Mouse (Mus musculus): ENCODE measurements around the gene Sgcg. TPM values are rescaled to one million over a fixed set of nuclear protein-coding genes. Genes with fewer than 3 reads are reported as not detected.

Gene Sgcg
- total and polyA plus RNA-seq, 3 experiments = 0.89 to 3.0 TPM; not detected in 1

- DNase-seq = peak; percentile 34
Observed at GRCm38 (mm10) chr14:61235846-61236474, 22.3 kb downstream of the Sgcg start.

DNA sequence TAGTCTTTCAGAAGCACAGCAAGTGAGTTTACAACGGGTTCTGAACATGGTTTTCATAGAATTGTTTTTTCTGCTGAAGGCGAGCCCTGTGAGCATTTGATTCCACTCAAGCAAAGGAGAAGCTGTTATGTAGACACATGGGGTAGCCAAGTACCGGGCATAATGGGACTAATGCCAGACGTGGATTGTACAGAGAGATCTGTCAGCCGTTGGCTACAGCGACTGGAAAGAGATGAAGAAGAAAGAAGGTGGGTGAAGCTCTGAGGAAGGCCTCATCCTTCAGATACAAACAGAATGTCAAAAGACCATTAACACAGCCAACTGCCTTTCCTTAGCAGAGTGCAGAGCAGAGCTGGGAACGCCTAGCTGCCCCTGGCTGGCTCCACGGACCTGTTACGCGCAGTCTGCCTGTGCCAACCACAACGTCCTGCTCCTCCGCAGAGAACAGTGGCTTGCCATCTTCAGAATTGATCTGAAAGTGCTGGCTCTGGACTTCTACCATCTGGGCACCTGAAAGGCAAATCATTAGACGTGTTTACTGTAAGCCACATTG, 26.2 kb downstream of the Sgcg start:
- no peak for DNase-seq

GRCm38 (mm10) chr14:61230179-61230578, 28.1 kb downstream of the Sgcg start:
- no peak for DNase-seq

DNA sequence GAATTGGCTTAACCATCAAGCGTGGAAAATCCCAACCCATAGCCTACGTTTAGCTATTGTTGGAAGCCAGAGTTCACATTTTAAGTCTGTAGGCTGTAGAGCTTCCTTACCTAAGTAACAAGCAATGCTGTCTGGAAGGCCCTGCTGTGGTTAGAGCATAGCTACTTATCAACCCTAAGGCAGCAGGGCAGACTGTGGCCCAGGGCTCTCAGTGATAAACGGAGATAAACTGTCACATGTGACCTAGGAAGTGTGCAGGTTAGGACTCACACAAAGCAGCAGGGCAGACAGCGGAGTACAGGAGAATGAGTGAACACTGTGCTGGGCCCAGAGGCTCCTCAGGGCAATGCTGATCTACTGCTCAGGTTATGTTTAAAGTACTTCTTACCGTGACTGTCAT, 28.5 kb downstream of the Sgcg start:
- DNase-seq = no peak

GRCm38 (mm10) chr14:61226151-61226550, 32.1 kb downstream of the Sgcg start:
- no peak for DNase-seq

DNA sequence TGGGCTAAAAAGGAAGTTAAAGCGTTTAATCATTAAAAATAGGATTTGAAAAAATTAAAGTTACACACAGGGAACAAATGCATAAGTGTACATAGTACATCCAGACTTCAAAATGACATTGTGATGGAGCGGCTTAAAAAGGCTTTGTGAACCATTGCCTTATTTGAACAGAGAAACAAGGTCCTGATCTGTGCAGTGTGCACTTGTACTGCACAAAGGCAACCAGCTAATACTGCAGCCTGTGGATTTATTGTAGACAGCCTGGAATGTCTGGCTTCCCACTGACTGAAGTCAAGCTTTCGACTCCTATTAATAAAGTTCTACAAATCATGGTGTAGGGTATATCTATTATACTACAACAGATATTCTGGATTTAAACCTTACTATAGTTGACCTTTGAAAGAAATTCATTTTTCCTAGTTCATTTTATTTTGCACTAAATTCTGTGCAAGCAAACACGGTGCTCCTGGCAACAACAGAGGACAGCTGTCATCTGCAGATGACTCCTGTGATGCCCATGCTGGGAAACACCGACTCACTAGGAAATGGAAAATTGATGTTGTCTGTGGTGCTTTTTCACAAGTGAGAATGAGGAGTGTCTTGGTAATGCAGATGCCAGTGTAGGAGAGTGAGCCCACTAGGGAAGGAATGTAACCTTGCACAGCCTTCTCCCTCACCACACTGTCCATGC, 33.8 kb downstream of the Sgcg start:
- DNase-seq = no peak

GRCm38 (mm10) chr14:61223740-61224139, 34.5 kb downstream of the Sgcg start:
- DNase-seq = no peak

- no peak for DNase-seq
Observed at GRCm38 (mm10) chr14:61222506-61222905, 35.8 kb downstream of the Sgcg start.

DNA sequence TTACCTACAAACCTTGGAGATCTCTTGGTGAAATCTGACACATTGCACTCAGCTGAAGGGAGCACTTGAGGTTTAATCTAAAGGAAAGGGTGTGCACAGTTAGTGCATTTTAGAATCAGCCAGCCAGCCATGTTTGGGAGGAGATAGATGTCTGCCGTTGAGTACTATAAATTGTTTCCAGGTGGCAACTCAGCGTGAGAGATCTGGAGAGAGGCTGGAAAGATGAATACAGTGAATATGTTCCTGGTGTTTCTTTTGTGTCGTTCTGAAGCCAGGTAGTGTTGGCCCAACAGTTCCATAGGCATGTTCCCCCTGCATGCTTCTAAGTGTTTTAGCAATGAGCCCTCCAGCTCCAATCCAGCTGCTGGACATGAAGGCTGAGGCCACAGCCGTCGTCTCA, 37.1 kb downstream of the Sgcg start:
- no peak for DNase-seq

DNA sequence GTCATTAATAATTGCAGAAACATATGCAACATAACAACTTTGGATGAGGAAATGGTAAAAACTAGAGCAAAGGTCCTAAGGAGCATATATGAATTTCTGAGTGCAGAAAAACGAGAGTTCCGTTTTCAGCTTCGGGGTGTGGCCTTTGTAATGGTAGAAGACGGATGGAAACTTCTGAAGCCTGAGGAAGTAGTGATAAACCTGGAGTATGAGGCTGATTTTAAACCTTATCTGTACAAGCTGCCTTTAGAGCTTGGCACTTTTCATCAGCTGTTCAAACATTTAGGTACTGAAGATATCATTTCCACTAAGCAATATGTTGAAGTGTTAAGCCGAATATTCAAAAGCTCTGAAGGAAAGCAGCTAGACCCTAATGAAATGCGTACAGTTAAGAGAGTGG, 46.5 kb downstream of the Sgcg start:
- DNase-seq = no peak

GRCm38 (mm10) chr14:61210111-61210510, 48.2 kb downstream of the Sgcg start:
- DNase-seq = no peak

DNA sequence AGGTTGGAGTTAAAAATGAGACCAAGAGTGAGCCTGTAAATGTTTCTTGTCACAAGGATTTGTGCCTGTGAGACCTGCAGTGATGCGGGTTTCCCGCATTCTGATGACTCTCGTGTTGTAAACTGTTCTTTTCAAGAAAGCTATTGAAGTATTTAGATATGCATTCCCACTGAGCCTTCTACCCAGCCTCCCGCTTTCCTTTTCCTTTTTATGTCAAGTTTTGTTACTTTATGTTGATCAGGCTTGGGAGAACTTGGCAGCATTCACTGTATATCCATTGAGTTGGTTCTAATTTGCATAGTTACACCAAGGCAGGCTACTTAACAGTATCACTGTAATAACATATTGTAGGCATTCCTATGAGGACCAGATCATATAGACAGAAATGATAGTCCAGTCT, 63.9 kb downstream of the Sgcg start:
- DNase-seq = no peak

- no peak for DNase-seq
Observed at GRCm38 (mm10) chr14:61192326-61192725, 66.0 kb downstream of the Sgcg start.

DNA sequence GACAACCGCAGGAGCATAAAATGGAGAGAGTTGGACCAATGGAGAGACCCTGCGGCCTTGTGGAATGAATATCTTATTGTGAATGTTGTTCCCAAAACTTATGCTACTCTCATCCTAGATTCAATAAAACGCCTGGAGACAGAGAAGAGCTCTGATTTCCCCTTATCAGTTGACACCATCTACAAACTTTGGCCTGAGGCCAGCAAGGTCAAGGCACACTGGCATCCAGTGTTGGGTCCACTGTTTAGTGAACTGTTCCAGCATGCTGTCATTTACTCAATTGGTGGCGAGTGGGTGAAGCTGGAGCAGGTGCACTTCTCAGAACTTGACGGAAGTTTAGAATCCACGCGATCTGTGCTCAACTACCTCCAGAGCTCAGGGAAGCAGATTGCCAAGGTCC, 66.4 kb downstream of the Sgcg start:
- DNase-seq = peak; percentile 25

GRCm38 (mm10) chr14:61173229-61173628, 85.1 kb downstream of the Sgcg start:
- peak; percentile 88 for DNase-seq

DNA sequence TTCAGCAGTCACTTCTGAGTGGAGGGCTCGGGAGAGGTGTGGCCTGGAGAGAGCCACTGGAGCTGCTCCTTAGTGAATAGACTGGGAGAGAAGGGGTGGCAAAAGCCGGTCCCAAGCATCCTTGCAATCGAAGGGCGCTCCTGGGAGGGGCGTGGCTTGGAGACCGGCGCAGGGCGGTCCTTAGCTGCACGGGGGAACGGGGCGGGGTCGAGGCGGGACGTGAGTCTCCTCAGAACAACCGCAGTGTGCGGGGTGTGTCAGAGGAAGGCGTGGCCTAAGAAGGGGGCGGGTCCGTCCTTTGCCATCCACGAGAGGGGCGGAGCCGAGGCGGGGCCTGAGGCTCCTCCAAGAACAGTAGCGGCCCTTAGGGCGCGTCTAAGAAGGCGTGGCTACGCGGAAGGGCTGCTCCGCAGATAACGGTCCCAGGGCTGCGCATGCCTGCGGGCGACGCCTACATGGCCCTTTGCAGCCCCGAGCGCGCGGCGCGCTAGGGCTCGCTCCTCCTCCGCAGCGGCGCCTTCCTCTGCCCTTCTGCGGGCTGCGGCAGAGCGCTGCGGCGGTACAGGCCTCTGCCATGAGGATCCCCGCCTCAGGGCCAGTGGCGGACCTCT, 85.6 kb downstream of the Sgcg start:
- peak; percentile 100 for DNase-seq

DNA sequence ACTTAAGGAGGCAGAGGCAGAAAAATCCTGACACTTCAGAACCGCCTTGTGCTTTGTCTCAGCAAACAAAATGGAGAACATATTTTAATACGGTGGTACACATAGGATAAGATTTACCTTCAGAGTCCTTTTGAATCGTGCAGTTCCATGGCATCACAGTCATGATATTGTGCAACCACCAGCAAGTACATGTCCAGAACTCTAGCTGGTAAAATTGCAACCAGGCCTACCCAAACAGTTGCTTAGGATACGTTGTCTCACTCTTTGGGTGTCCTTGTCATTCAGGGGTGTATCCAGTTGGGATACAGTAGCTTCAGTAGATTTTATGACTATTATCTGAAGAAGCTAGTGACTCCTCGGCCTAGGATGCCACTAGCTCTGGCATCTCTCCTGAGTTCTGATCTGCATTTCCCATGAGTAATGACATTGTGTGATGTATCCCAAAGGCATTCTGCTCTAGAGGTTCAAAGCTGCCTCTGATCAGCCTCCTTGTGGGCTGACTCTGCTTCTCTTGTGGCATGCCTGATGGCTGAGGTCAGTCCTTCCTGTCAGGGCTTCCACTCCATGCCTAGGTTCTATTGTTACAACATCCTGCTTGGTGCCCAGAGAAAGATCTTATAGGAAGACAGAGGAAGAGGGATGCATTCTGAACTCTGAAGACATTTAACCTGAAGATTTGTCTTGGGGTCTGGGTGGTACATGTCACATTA, 86.9 kb downstream of the Sgcg start:
- DNase-seq = no peak

Other genes starting within 250 kb of the Sgcg start
- gene Tnfrsf19, start 212.0 kb downstream of the Sgcg start, total RNA-seq (2021) = 10 to 100 TPM; 47.1 to 49.7 TPM
- 97.1 and 167 TPM in 2 replicates for gene Tnfrsf19, start 212.0 kb downstream of the Sgcg start, polyA plus RNA-seq (2012; rRNA removed)
- 1 to 10 TPM; 6.0 to 6.4 TPM for gene Sacs, start 120.0 kb downstream of the Sgcg start, total RNA-seq (2021)
- gene Sacs, start 120.0 kb downstream of the Sgcg start, polyA plus RNA-seq (2012; rRNA removed) = 0.55 and 0.61 TPM in 2 replicates
- 1 to 10 TPM in 1 of 2 experiments, under 1 TPM in 1; 0.97 to 1.3 TPM for gene Arl11, start 51.3 kb upstream of the Sgcg start, total RNA-seq (2021)
- 0.83 and 1.3 TPM in 2 replicates for gene Arl11, start 51.3 kb upstream of the Sgcg start, polyA plus RNA-seq (2012; rRNA removed)
- gene Ebpl, start 101.9 kb upstream of the Sgcg start, total RNA-seq (2021) = 1 to 10 TPM; 2.6 to 3.9 TPM
- gene Ebpl, start 101.9 kb upstream of the Sgcg start, polyA plus RNA-seq (2012; rRNA removed) = 2.2 and 2.3 TPM in 2 replicates
- 10 to 100 TPM; 27.7 to 35.1 TPM for gene Kpna3, start 181.4 kb upstream of the Sgcg start, total RNA-seq (2021)
- 1.3 and 1.8 TPM in 2 replicates for gene Kpna3, start 181.4 kb upstream of the Sgcg start, polyA plus RNA-seq (2012; rRNA removed)